Mouse (Mus musculus) MEL (cell line): ENCODE data around the gene Macrod2.

Experiments
- CTCF ChIP-seq, 3 experiments: IDR thresholded peaks in 2 of 3; conservative IDR thresholded peaks in 1 of 3; 2 replicates each; pipeline ENCODE4 v1.5.1; 2011 to 2012; ENCODE audit warnings: low read length in 3 of 3, low read depth in 2 of 3, mild to moderate bottlenecking in 2 of 3, improper control_type of control experiment in 1 of 3, inconsistent platforms in 1 of 3, mixed read lengths in 1 of 3, moderate library complexity in 1 of 3; ENCODE audit not compliant: control insufficient read depth in 1 of 3, insufficient read depth in 1 of 3, poor library complexity in 1 of 3, severe bottlenecking in 1 of 3
- HCFC1 ChIP-seq: IDR thresholded peaks from 2 replicates; pipeline ENCODE4 v1.6.1; 2012; ENCODE audit warnings: low read depth, mild to moderate bottlenecking, inconsistent platforms, low read length, improper control_type of control experiment, moderate library complexity
- JUND ChIP-seq: IDR thresholded peaks from 2 replicates; pipeline ENCODE4 v1.6.1; 2011; ENCODE audit warnings: low read depth, mild to moderate bottlenecking, improper control_type of control experiment, low read length
- MAFK ChIP-seq: IDR thresholded peaks from 2 replicates; pipeline ENCODE4 v1.6.1; 2011; ENCODE audit warnings: low read depth, mild to moderate bottlenecking, low read length, improper control_type of control experiment, borderline replicate concordance
- MAX ChIP-seq: IDR thresholded peaks from 2 replicates; pipeline ENCODE4 v1.6.1; 2011; ENCODE audit warnings: low read length, improper control_type of control experiment
- POLR2A ChIP-seq, 2 experiments: IDR thresholded peaks; 2 replicates each; pipeline ENCODE4 v1.6.1; 2011 to 2012; ENCODE audit warnings: low read length in 2 of 2, mild to moderate bottlenecking in 2 of 2, control low read depth in 1 of 2, improper control_type of control experiment in 1 of 2, low read depth in 1 of 2, moderate library complexity in 1 of 2; ENCODE audit not compliant: control insufficient read depth in 1 of 2, insufficient read depth in 1 of 2, poor library complexity in 1 of 2
- SIN3A ChIP-seq: IDR thresholded peaks from 2 replicates; pipeline ENCODE4 v1.6.1; 2012; ENCODE audit warnings: low read length, improper control_type of control experiment, inconsistent platforms
- ZKSCAN1 ChIP-seq: IDR thresholded peaks from 2 replicates; pipeline ENCODE4 v1.6.1; 2012; ENCODE audit warnings: low read depth, mild to moderate bottlenecking, inconsistent platforms, low read length, improper control_type of control experiment, moderate library complexity

DNA sequence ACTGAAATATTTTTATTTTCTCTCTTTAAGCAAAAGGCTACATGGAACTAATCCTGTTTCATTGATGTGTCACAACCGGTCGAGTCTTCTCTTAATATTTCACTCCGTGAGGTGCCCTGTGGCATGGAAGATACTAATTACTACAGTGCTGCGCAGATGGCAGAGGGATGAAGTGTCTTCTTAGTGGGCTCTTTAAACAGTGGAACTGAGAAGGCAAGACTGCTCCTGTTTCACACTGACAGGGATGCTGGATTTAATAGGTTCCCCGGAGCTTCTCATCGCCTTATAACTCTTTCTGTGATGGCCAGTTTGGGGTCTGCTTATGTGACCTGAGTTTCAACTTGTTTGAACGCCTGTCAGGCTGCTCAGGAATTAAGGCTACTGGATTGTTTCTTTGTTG is 612.6 kb downstream of the Macrod2 start:
- no peak for TF ChIP-seq CTCF (IDR thresholded peaks at IDR 0.05 in 2 of 3, conservative IDR thresholded peaks at IDR 0.05 in 1 of 3; ENCODE audit: control insufficient read depth in 1 of 3, insufficient read depth in 1 of 3, low read depth in 2 of 3, low read length in 3 of 3, poor library complexity in 1 of 3, severe bottlenecking in 1 of 3)
- no peak for TF ChIP-seq JUND
- TF ChIP-seq ZKSCAN1 = no peak
- TF ChIP-seq POLR2A (IDR thresholded peaks at IDR 0.05; ENCODE audit: control insufficient read depth in 1 of 2, insufficient read depth in 1 of 2, low read depth in 1 of 2, low read length in 2 of 2, poor library complexity in 1 of 2) = no peak
- TF ChIP-seq HCFC1 = no peak
- TF ChIP-seq SIN3A = no peak
- no peak for TF ChIP-seq MAX
- TF ChIP-seq MAFK = no peak
